Mouse (Mus musculus) kidney, embryonic 16.5 days (tissue): ENCODE data around the gene Klf3. TPM values are rescaled to one million over a fixed set of nuclear protein-coding genes. Genes with fewer than 3 reads are reported as not detected.

ENCODE experiments used
- ATAC-seq: fragments of 200-750 bp; cut with Nextera tagmentation; 2 replicates; pipeline ENCODE4 v1.8.0; 2017; ENCODE audit warnings: moderate TSS enrichment; ENCODE audit not compliant: low FRiP score, low TSS enrichment
- H3K27ac ChIP-seq: fragments of 300-500 bp; sonication (generic); 2 replicates; pipeline ENCODE4 v1.5.1; 2014; ENCODE audit warnings: low read length
- H3K27me3 ChIP-seq: fragments of 300-500 bp; sonication (generic); 2 replicates; pipeline ENCODE4 v1.6.1; 2014; ENCODE audit warnings: low read length, control low read depth, mixed read lengths; ENCODE audit not compliant: insufficient read depth
- H3K36me3 ChIP-seq: fragments of 300-500 bp; sonication (generic); 2 replicates; pipeline ENCODE4 v1.6.1; 2014; ENCODE audit warnings: low read length, control low read depth, mixed read lengths; ENCODE audit not compliant: insufficient read depth
- H3K4me1 ChIP-seq: fragments of 300-500 bp; sonication (generic); 2 replicates; pipeline ENCODE4 v1.6.1; 2014; ENCODE audit warnings: low read length, control low read depth, mixed read lengths; ENCODE audit not compliant: insufficient read depth
- H3K4me2 ChIP-seq: fragments of 300-500 bp; sonication (generic); replicated peaks from 2 replicates; pipeline ENCODE4 v1.6.1; 2014; ENCODE audit warnings: low read depth, low read length
- H3K4me3 ChIP-seq: fragments of 300-500 bp; sonication (generic); 2 replicates; pipeline ENCODE4 v1.5.1; 2014; ENCODE audit warnings: mild to moderate bottlenecking, low read length
- H3K9ac ChIP-seq: fragments of 300-500 bp; sonication (generic); replicated peaks from 2 replicates; pipeline ENCODE4 v1.6.1; 2014; ENCODE audit warnings: low read length
- H3K9me3 ChIP-seq: fragments of 300-500 bp; sonication (generic); 2 replicates; pipeline ENCODE4 v1.6.1; 2016; ENCODE audit warnings: low read length, control low read depth
- WGBS: fragments of 180-500 bp; shearing (Covaris S2); extraction: QIAGEN DNeasy Blood & Tissue Kit; methylation state at CpG from one replicate; pipeline ENCODE4 v1.1.7; 2014; 5-methylcytosine and 5-hydroxymethylcytosine counted together
- polyA plus RNA-seq: library from polyadenylated mRNA; unstranded; fragments of >200 nt; fragmentation: Nextera tagmentation; extraction: Ambion mirVana; gene quantifications from 2 replicates; pipeline ENCODE4 v1.2.1, GENCODE M21; 2015

The Klf3 gene
- polyA plus RNA-seq, 1 experiment from 2014 or later = 49.7 TPM

DNA sequence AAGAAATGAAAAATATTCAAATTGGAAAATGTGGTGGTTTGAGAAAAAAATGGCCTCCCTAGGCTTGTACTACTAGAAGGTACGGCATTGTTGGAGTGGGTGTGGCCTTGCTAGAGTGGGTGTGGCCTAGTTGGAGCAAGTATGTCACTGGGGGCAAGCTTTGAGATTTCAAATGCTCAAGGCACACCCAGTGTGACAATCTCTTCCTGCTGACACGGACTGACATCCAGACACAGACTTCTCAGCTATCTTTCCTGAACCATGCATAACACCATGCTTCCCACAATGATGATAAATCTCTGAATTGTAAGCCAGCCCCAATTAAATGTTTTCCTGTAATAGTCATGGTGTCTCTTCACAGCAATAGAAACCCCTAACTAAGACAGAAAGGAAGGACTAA is 44.1 kb downstream of the Klf3 start:
- H3K9me3 ChIP-seq = no peaks in the 10 kb centered on the region
- no peak overlapping the region for H3K4me3 ChIP-seq
- no peaks in the 10 kb centered on the region for H3K27me3 ChIP-seq
- no peak overlapping the region for H3K27ac ChIP-seq
- H3K36me3 ChIP-seq = no peaks in the 10 kb centered on the region; the same call in 1 of the 2 replicates
- WGBS = 79% methylated on average over 2 of the region's 2 CpGs
- no peaks in the 10 kb centered on the region for H3K4me1 ChIP-seq
- H3K4me2 ChIP-seq = no peak overlapping the region
- H3K9ac ChIP-seq = no peak overlapping the region
- ATAC-seq = no peak

- H3K27ac ChIP-seq = no peak overlapping the region
Observed at GRCm38 (mm10) chr5:64849892-64850291, 46.7 kb downstream of the Klf3 start.

GRCm38 (mm10) chr5:64852656-64853398 is 49.6 kb downstream of the Klf3 start:
- 30% methylated on average over 5 of the region's 5 CpGs for WGBS
- Histone ChIP-seq H3K9ac (no peak overlapping the region; the same call in 1 of the 2 replicates), H3K27me3 (no peaks in the 10 kb centered on the region)

More at GRCm38 (mm10) chr5:64849892-64850291, 46.7 kb downstream of the Klf3 start:
- Histone ChIP-seq H3K4me3 (no peak overlapping the region), H3K4me2 (no peak overlapping the region), H3K9ac (no peak overlapping the region), H3K36me3 (no peaks in the 10 kb centered on the region), H3K9me3 (peaks cover 5% of the 10 kb centered on the region; the same call in 1 of the 2 replicates), H3K27me3 (no peaks in the 10 kb centered on the region), H3K4me1 (peaks cover 12% of the 10 kb centered on the region)
- ATAC-seq = no peak
- WGBS = 77% methylated on average over 7 of the region's 7 CpGs

GRCm38 (mm10) chr5:64853421-64853820 is 50.2 kb downstream of the Klf3 start:
- no peak for ATAC-seq
- Histone ChIP-seq H3K27me3 (no peaks in the 10 kb centered on the region), H3K27ac (peak overlapping the region; percentile 56), H3K9me3 (peaks cover 16% of the 10 kb centered on the region), H3K4me1 (peaks cover 12% of the 10 kb centered on the region), H3K9ac (no peak overlapping the region), H3K36me3 (no peaks in the 10 kb centered on the region), H3K4me3 (no peak overlapping the region), H3K4me2 (no peak overlapping the region)
- WGBS = 57% methylated on average over 5 of the region's 5 CpGs

More at GRCm38 (mm10) chr5:64852656-64853398, 49.6 kb downstream of the Klf3 start:
- no peak overlapping the region for H3K4me2 ChIP-seq
- peak; percentile 71 for ATAC-seq
- H3K36me3 ChIP-seq = no peaks in the 10 kb centered on the region
- H3K4me3 ChIP-seq = no peak overlapping the region
- H3K27ac ChIP-seq = peak overlapping the region; percentile 56
- H3K9me3 ChIP-seq = peaks cover 16% of the 10 kb centered on the region
- peaks cover 12% of the 10 kb centered on the region for H3K4me1 ChIP-seq

DNA sequence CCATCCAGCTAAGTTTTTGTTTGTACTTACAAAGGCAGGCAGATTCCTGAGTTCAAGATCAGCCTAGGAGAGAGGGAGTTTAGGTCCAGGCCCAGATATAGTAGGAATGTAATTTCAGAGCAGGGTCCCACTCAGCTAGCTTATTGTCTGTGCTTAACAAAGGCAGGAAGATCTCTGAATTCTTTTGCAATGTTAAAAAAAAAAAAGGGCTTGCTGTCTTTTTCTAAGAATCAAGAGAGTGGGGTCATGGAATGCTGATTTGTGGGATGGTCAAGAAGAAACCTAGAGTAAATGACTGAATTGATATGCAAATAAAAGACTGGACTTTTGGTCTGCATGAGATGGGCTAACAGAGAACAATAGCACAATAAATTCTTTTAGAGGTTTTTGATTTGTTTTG is 52.0 kb downstream of the Klf3 start:
- Histone ChIP-seq H3K27ac (no peak overlapping the region), H3K9me3 (peaks cover 16% of the 10 kb centered on the region), H3K36me3 (no peaks in the 10 kb centered on the region), H3K4me2 (no peak overlapping the region), H3K9ac (no peak overlapping the region), H3K27me3 (no peaks in the 10 kb centered on the region), H3K4me1 (peaks cover 14% of the 10 kb centered on the region), H3K4me3 (no peak overlapping the region)
- ATAC-seq = no peak

GRCm38 (mm10) chr5:64860900-64861470 is 57.8 kb downstream of the Klf3 start:
- WGBS = 23% methylated on average over 5 of the region's 5 CpGs
- Histone ChIP-seq H3K4me3 (no peak overlapping the region), H3K9ac (peak overlapping the region; percentile 46; the same call in 1 of the 2 replicates), H3K4me2 (peak overlapping the region; percentile 35), H3K9me3 (peaks cover 6% of the 10 kb centered on the region), H3K36me3 (no peaks in the 10 kb centered on the region), H3K27me3 (no peaks in the 10 kb centered on the region), H3K4me1 (peaks cover 35% of the 10 kb centered on the region), H3K27ac (peak overlapping the region; percentile 93)
- peak; percentile 71 for ATAC-seq

DNA sequence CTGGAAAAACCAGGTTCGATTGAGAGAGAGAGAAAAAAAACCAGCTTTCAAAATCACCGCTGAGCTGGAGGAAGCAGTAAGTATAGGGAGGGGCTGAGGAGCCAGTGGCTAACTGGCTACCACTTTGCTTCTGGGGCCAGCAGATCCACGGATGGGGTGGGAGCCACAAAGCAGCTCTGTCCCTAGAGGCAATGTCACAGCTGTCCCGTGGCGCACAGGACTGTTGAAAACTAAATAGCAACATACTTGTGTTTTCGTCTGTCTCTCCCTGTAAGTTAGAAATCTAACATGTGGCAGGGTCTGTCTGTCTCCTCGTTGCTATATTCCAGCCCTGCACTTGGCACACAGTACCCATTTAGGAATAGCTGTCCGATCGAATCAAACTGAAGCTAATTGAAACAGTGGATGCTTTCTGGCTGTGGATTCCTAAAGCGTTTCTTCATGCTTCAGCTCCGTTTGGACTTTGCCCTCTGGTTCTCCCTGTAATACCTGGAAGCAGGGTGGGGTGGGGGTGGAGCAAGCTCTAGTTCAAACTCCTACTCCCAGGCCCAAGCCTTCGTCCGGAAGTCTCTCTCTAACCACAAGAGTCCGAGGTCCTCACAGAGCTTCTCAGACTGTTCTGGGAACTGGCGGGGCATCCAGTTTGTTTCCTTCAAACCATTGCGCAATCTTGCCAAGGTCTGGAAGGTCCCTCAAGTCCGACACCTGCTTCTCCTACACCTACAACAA is 58.4 kb downstream of the Klf3 start:
- no peak overlapping the region for H3K4me3 ChIP-seq
- peak overlapping the region; percentile 35 for H3K4me2 ChIP-seq
- no peaks in the 10 kb centered on the region for H3K27me3 ChIP-seq
- no peaks in the 10 kb centered on the region for H3K36me3 ChIP-seq
- H3K9me3 ChIP-seq = peaks cover 2% of the 10 kb centered on the region; the same call in 1 of the 2 replicates
- peak; percentile 83 for ATAC-seq
- H3K27ac ChIP-seq = peak overlapping the region; percentile 93
- H3K4me1 ChIP-seq = peaks cover 41% of the 10 kb centered on the region
- H3K9ac ChIP-seq = peak overlapping the region; percentile 46; the same call in 1 of the 2 replicates
- WGBS = 33% methylated on average over 17 of the region's 17 CpGs

GRCm38 (mm10) chr5:64862269-64862668 is 59.1 kb downstream of the Klf3 start:
- H3K27me3 ChIP-seq = no peaks in the 10 kb centered on the region
- WGBS = 48% methylated on average over 9 of the region's 9 CpGs
- H3K4me3 ChIP-seq = no peak overlapping the region
- peaks cover 44% of the 10 kb centered on the region for H3K4me1 ChIP-seq
- peak overlapping the region; percentile 35; the same call in 1 of the 2 replicates for H3K4me2 ChIP-seq
- no peaks in the 10 kb centered on the region for H3K9me3 ChIP-seq
- H3K9ac ChIP-seq = peak overlapping the region; percentile 44; the same call in 1 of the 2 replicates
- peak; percentile 28; the same call in 1 of the 2 replicates for ATAC-seq
- no peaks in the 10 kb centered on the region for H3K36me3 ChIP-seq
- peak overlapping the region; percentile 93 for H3K27ac ChIP-seq

DNA sequence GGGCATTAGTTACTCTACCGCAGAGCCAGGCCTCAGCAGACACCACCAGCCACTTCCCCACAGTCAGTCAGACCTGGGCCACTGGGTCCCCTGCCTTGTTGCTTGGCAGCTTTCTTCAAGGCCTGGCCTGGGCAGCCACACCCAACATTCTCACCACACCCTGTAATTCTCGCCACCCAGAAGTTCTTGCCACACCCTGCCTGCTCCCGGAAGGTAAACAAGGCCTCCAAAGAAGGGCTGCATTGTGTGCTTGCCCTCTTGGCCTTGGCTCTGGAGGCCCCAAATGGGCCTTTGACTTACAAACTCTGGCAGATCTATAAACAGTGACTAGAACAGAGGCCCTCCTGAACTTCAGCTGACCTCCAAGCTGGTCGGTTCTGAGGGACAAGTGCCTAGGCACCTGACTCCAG is 61.5 kb downstream of the Klf3 start:
- Histone ChIP-seq H3K27ac (peak overlapping the region; percentile 35; the same call in 1 of the 2 replicates), H3K27me3 (no peaks in the 10 kb centered on the region), H3K9me3 (no peaks in the 10 kb centered on the region), H3K4me2 (no peak overlapping the region), H3K4me3 (no peak overlapping the region), H3K4me1 (peaks cover 44% of the 10 kb centered on the region), H3K9ac (no peak overlapping the region), H3K36me3 (no peaks in the 10 kb centered on the region)
- WGBS = 33% methylated on average over 4 of the region's 4 CpGs
- no peak for ATAC-seq
